Mouse (Mus musculus): ENCODE data around the gene Ear1.
A peak's percentile ranks its signal among the peaks of the same experiment; 100 is the strongest.
"Not testable (repeated sequence)": the region's sequence is repeated elsewhere in the genome, so short reads cannot be mapped to it uniquely, and the experiment has no call there.

Gene Ear1

GRCm38 (mm10) chr14:43875417-43875816 lies at the start of gene Ear1:
TSS of gene Ear1 (minus strand) at chr14:43875517.
- DNase-seq (ENCODE audit: low read depth) = not testable (repeated sequence)

- DNase-seq (ENCODE audit: low read depth) = not testable (repeated sequence)
These were observed 49.5 kb upstream of the Ear1 start, which contains the start of gene Gm8113 for GRCm38 (mm10) chr14:43924688-43925403. TSS of gene Gm8113 (plus strand) at chr14:43925390.

GRCm38 (mm10) chr14:43923459-43923858 lies 48.1 kb upstream of the Ear1 start, which contains the start of gene Ear10:
TSS of gene Ear10 (minus strand) at chr14:43923559.
- not testable (repeated sequence) for DNase-seq (ENCODE audit: low read depth)

GRCm38 (mm10) chr14:43918214-43918613 lies 42.9 kb upstream of the Ear1 start:
- DNase-seq (ENCODE audit: low read depth) = not testable (repeated sequence)

- DNase-seq (ENCODE audit: low read depth) = not testable (repeated sequence)
These were observed 23.3 kb upstream of the Ear1 start for GRCm38 (mm10) chr14:43898577-43898976.

GRCm38 (mm10) chr14:43895357-43895756 lies 20.0 kb upstream of the Ear1 start:
- not testable (repeated sequence) for DNase-seq (ENCODE audit: low read depth)

- DNase-seq (ENCODE audit: low read depth) = not testable (repeated sequence)
These were observed 16.0 kb upstream of the Ear1 start for GRCm38 (mm10) chr14:43891288-43891687.

GRCm38 (mm10) chr14:43886235-43886634 lies 10.9 kb upstream of the Ear1 start:
- DNase-seq (ENCODE audit: low read depth) = not testable (repeated sequence)

GRCm38 (mm10) chr14:43879966-43880545 lies 4.7 kb upstream of the Ear1 start:
- DNase-seq (ENCODE audit: low read depth) = not testable (repeated sequence)

- not testable (repeated sequence) for DNase-seq (ENCODE audit: low read depth)
These were observed 2.5 kb upstream of the Ear1 start for GRCm38 (mm10) chr14:43877789-43878188.

GRCm38 (mm10) chr14:43874862-43875261 lies 455 bp downstream of the Ear1 start:
- not testable (repeated sequence) for DNase-seq (ENCODE audit: low read depth)

- not testable (repeated sequence) for DNase-seq (ENCODE audit: low read depth)
These were observed 14.8 kb downstream of the Ear1 start for GRCm38 (mm10) chr14:43860522-43860921.

- not testable (repeated sequence) for DNase-seq (ENCODE audit: low read depth)
These were observed 15.9 kb downstream of the Ear1 start for GRCm38 (mm10) chr14:43859465-43859864.

- DNase-seq (ENCODE audit: low read depth) = not testable (repeated sequence)
These were observed 31.3 kb downstream of the Ear1 start for GRCm38 (mm10) chr14:43843949-43844573.

GRCm38 (mm10) chr14:43840976-43841375 lies 34.3 kb downstream of the Ear1 start:
- not testable (repeated sequence) for DNase-seq (ENCODE audit: low read depth)

GRCm38 (mm10) chr14:43835366-43835765 lies 40.0 kb downstream of the Ear1 start:
- not testable (repeated sequence) for DNase-seq (ENCODE audit: low read depth)

- not testable (repeated sequence) for DNase-seq (ENCODE audit: low read depth)
These were observed 44.9 kb downstream of the Ear1 start for GRCm38 (mm10) chr14:43830385-43830784.

GRCm38 (mm10) chr14:43824176-43824575 lies 51.1 kb downstream of the Ear1 start:
- DNase-seq (ENCODE audit: low read depth) = not testable (repeated sequence)

- DNase-seq (ENCODE audit: low read depth) = not testable (repeated sequence)
These were observed 53.4 kb downstream of the Ear1 start for GRCm38 (mm10) chr14:43821869-43822268.

- DNase-seq (ENCODE audit: low read depth) = peak; percentile 3
These were observed 62.9 kb downstream of the Ear1 start for GRCm38 (mm10) chr14:43812458-43812857.

GRCm38 (mm10) chr14:43808142-43808541 lies 67.2 kb downstream of the Ear1 start:
- DNase-seq (ENCODE audit: low read depth) = not testable (repeated sequence)

GRCm38 (mm10) chr14:43804435-43804834 lies 70.9 kb downstream of the Ear1 start:
- not testable (repeated sequence) for DNase-seq (ENCODE audit: low read depth)

All from c-Kit-positive CD71-positive TER-119-negative erythroid progenitor cells, embryonic 14.5 days (primary cell).